Mouse (Mus musculus) hindbrain, postnatal 0 days (tissue): ENCODE results near the gene Hsp90b1. TPM values are rescaled to one million over a fixed set of nuclear protein-coding genes. Genes with fewer than 3 reads are reported as not detected.
"Not testable (repeated sequence)": the region's sequence is repeated elsewhere in the genome, so short reads cannot be mapped to it uniquely, and the experiment has no call there.

Experiments used
- ATAC-seq: fragments of 200-750 bp; cut with Nextera tagmentation; 2 replicates; pipeline ENCODE4 v1.8.0; 2017; ENCODE audit warnings: mild to moderate bottlenecking, moderate TSS enrichment, moderate library complexity
- DNase-seq: peaks from one replicate; pipeline ENCODE4 v3.0.0-alpha.2; 2015; ENCODE audit warnings: low spot score
- H3K27ac ChIP-seq: fragments of 300-500 bp; sonication (generic); 2 replicates; pipeline ENCODE4 v1.5.1; 2014; ENCODE audit warnings: mild to moderate bottlenecking
- H3K27me3 ChIP-seq: fragments of 300-500 bp; sonication (generic); 2 replicates; pipeline ENCODE4 v1.6.1; 2014; ENCODE audit warnings: low read length, mixed read lengths; ENCODE audit not compliant: insufficient read depth
- H3K36me3 ChIP-seq: fragments of 300-500 bp; sonication (generic); 2 replicates; pipeline ENCODE4 v1.6.1; 2014; ENCODE audit warnings: low read length, mixed read lengths; ENCODE audit not compliant: insufficient read depth
- H3K4me1 ChIP-seq: fragments of 300-500 bp; sonication (generic); 2 replicates; pipeline ENCODE4 v1.6.1; 2014; ENCODE audit warnings: antibody characterized with exemption, low read length, mixed read lengths; ENCODE audit not compliant: insufficient read depth
- H3K4me2 ChIP-seq: fragments of 300-500 bp; sonication (generic); 2 replicates; pipeline ENCODE4 v1.6.1; 2014; ENCODE audit warnings: low read depth, mild to moderate bottlenecking, low read length, moderate library complexity, mixed read lengths
- H3K4me3 ChIP-seq: fragments of 300-500 bp; sonication (generic); 2 replicates; pipeline ENCODE4 v1.5.1; 2014; ENCODE audit warnings: low read length
- H3K9ac ChIP-seq: fragments of 300-500 bp; sonication (generic); replicated peaks from 2 replicates; pipeline ENCODE4 v1.6.1; 2014; ENCODE audit warnings: mild to moderate bottlenecking, low read length, moderate library complexity, mixed read lengths
- H3K9me3 ChIP-seq: fragments of 300-500 bp; sonication (generic); 2 replicates; pipeline ENCODE4 v1.6.1; 2016; ENCODE audit warnings: low read length, mixed read lengths
- CTCF ChIP-seq: IDR thresholded peaks from 2 replicates; pipeline ENCODE4 v1.5.1; 2016; ENCODE audit warnings: antibody characterized with exemption, control low read depth, low read depth
- WGBS: fragments of 180-500 bp; shearing (Covaris S2); extraction: QIAGEN DNeasy Blood & Tissue Kit; methylation state at CpG from one replicate; pipeline ENCODE4 v1.1.7; 2014; 5-methylcytosine and 5-hydroxymethylcytosine counted together
- polyA plus RNA-seq: library from polyadenylated mRNA; unstranded; fragments of >200 nt; fragmentation: Nextera tagmentation; extraction: Ambion mirVana; gene quantifications from 2 replicates; pipeline ENCODE4 v1.2.1, GENCODE M21; 2015
- total RNA-seq: library from RNA; depleted of rRNA; stranded (reverse); fragments of >200 nt; gene quantifications from 2 replicates; pipeline ENCODE4 v1.2.3, GENCODE M21; 2014

Hsp90b1 gene
- total and polyA plus RNA-seq, 2 experiments from 2014 or later, result 92.5 to 228 TPM

DNA sequence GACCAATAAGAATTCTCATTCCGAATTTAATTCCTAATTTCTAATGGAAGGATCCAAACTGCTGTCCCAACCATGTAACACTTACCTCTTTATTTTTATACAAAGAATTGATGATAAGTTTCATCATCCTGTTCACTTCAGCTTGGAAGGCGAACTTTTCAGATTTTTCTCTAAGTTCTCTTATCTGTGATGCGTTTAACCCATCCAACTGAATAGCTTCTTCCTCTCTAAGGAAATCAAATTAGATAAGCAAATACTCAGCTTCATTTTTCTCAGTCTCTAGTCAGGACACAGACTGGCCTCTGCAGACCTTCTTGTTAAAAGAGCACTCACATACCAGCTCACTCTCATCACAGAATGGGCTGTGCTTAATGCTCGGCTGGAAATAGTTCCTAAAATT is 1.9 kb downstream of the Hsp90b1 start:
- H3K4me1 ChIP-seq, result peaks cover 15% of the 10 kb centered on the region
- WGBS, result 70% methylated on average over 4 of the region's 4 CpGs
- peak overlapping the region; percentile 89; the same call in 1 of the 2 replicates for H3K9ac ChIP-seq
- H3K9me3 ChIP-seq, result no peaks in the 10 kb centered on the region
- H3K36me3 ChIP-seq, result peaks cover 36% of the 10 kb centered on the region
- TF ChIP-seq CTCF, result no peak
- H3K27me3 ChIP-seq, result no peaks in the 10 kb centered on the region
- ATAC-seq (no peak), DNase-seq (no peak)
- H3K4me3 ChIP-seq, result peak overlapping the region; percentile 90
- no peak overlapping the region for H3K27ac ChIP-seq
- peak overlapping the region; percentile 96 for H3K4me2 ChIP-seq

- Histone ChIP-seq H3K9me3 (no peaks in the 10 kb centered on the region), H3K27me3 (no peaks in the 10 kb centered on the region), H3K9ac (no peak overlapping the region), H3K4me2 (no peak overlapping the region), H3K27ac (no peak overlapping the region), H3K4me3 (no peak overlapping the region), H3K4me1 (peaks cover 15% of the 10 kb centered on the region), H3K36me3 (peaks cover 46% of the 10 kb centered on the region)
- 35% methylated on average over 4 of the region's 4 CpGs for WGBS
- no peak for TF ChIP-seq CTCF
- peak; percentile 34 for DNase-seq
- no peak for ATAC-seq
Measured at GRCm38 (mm10) chr10:86702312-86702920, 2.9 kb downstream of the Hsp90b1 start.

DNA sequence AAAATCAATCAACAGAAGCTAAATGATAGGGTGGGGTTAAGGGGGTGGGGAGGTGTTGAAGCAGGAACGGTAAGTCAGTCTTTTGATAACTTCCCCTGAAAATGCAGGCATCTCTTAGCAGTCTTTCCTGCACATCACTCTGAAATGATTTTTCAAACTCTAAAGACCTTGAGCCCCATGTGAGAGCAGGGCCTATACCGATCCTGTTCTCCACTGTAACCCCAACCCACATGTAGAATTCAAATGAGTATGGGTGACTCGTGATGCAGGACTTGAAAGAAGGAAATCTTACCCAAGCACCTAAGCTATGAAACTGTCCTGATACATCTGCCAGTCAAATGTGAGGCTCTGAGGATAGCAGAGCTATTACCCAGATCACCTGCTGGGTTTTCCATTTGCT is 4.3 kb downstream of the Hsp90b1 start:
- ATAC-seq (no peak), DNase-seq (no peak)
- peaks cover 15% of the 10 kb centered on the region for H3K4me1 ChIP-seq
- H3K4me2 ChIP-seq, result no peak overlapping the region
- no peak overlapping the region for H3K4me3 ChIP-seq
- H3K9ac ChIP-seq, result no peak overlapping the region
- no peaks in the 10 kb centered on the region for H3K27me3 ChIP-seq
- no peaks in the 10 kb centered on the region for H3K9me3 ChIP-seq
- peaks cover 47% of the 10 kb centered on the region for H3K36me3 ChIP-seq
- H3K27ac ChIP-seq, result no peak overlapping the region
- whole genome bisulfite sequencing, result 59% methylated on average over 3 of the region's 3 CpGs
- TF ChIP-seq CTCF, result no peak

DNA sequence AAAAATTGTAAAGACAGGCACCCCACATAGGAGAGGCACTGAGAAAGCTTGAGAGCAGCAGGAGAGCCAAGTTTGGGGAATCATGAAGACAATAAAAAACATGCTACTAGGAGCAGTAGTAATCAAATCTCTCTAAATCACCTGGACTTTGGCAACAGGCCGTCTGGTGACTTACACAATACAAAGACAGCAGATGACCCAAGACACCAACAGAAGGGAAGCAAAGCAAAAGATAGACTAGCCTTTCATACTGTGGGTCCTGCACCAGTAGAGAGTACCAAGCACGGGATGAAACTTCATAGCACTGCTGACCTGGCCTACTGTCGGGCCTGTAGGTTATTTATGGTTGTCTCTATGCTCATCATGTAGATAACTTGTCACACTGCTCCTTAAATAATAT is 5.1 kb downstream of the Hsp90b1 start:
- H3K9me3 ChIP-seq, result no peaks in the 10 kb centered on the region
- H3K27ac ChIP-seq, result no peak overlapping the region
- peaks cover 54% of the 10 kb centered on the region for H3K36me3 ChIP-seq
- H3K9ac ChIP-seq, result no peak overlapping the region
- no peak for ATAC-seq
- WGBS, result 72% methylated on average over 3 of the region's 3 CpGs
- DNase-seq, result no peak
- no peaks in the 10 kb centered on the region for H3K27me3 ChIP-seq
- H3K4me2 ChIP-seq, result no peak overlapping the region
- no peak overlapping the region for H3K4me3 ChIP-seq
- H3K4me1 ChIP-seq, result peaks cover 15% of the 10 kb centered on the region
- no peak for TF ChIP-seq CTCF

GRCm38 (mm10) chr10:86686017-86686360 is 19.3 kb downstream of the Hsp90b1 start:
- 22% methylated on average over 9 of the region's 9 CpGs for WGBS
- not testable (repeated sequence) for H3K27me3 ChIP-seq, H3K4me1 ChIP-seq, H3K27ac ChIP-seq, H3K9me3 ChIP-seq, H3K36me3 ChIP-seq, DNase-seq
- Histone ChIP-seq H3K4me3 (peak overlapping the region; percentile 42), H3K9ac (peak overlapping the region; percentile 56), H3K4me2 (peak overlapping the region; percentile 66)
- peak; percentile 4; the same call in 1 of the 2 replicates for ATAC-seq

DNA sequence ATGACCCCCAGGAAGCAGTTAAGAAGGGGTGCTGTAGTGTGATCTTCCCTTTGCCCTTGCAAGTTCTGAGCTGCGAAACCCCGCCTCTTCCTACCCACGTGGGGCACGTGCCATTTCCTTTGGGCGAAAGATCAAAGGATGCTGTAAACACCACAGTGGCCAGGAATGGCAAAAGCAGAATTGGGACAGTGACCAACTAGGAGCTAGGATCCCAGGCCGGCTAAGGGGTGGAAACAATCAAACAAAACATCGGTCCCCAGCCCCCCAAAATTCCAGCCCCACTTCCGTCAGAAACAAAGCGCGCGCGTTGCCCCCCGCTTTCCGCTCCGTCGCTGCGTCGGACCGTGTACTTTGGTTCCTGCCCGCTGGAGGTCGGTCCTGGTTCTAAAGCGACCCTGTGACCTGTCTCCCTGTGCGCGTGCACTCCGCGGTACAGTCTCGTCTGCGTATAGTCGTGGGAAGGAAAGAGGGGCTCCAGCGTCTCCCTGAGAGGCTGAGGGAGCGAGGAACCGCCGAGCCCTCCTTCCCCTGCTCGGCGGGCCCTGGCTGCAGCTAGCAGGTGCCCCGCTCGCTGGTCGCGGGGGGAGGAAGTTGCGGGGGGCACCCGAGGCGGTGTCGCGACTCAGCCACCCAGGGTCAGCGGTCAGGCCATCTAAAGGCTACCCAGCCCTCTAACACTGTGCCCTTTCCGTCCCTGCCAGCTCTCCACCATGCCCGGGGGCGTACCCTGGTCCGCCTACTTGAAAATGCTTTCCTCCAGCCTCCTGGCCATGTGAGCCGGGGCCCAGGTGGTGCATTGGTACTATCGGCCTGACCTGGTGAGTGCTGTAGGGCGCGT is 19.9 kb downstream of the Hsp90b1 start:
- H3K4me2 ChIP-seq, result peak overlapping the region; percentile 66
- H3K36me3 ChIP-seq, H3K4me1 ChIP-seq, H3K9me3 ChIP-seq, H3K27me3 ChIP-seq: not testable (repeated sequence)
- ATAC-seq, result peak; percentile 97
- H3K27ac ChIP-seq, result peak overlapping the region; percentile 57
- peak overlapping the region; percentile 42 for H3K4me3 ChIP-seq
- WGBS, result under 1% methylated on average over 51 of the region's 53 CpGs
- peak; percentile 29 for TF ChIP-seq CTCF
- peak; percentile 84 for DNase-seq
- H3K9ac ChIP-seq, result peak overlapping the region; percentile 56

DNA sequence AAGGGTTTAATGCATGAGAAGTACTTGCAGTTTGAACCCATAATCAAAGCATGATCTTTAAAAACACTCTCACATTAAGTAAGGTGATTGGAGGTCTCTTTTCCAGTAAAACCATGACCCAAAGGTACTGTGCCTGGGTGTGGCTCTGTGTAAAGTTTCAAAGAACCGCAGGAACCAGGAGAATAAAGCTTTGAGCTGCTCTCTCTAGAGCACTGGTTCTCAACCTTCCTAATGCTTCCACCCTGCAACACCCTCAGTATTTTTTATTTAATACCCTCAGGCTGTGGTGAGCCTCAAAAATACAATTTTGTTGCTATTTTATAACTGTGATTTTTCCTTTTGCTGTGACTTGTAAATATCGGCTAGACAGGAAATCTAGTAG is 20.5 kb downstream of the Hsp90b1 start:
- H3K36me3 ChIP-seq, H3K4me1 ChIP-seq, H3K27me3 ChIP-seq, DNase-seq, H3K9me3 ChIP-seq: not testable (repeated sequence)
- 29% methylated on average over 2 of the region's 2 CpGs for WGBS
- Histone ChIP-seq H3K27ac (peak overlapping the region; percentile 57; the same call in 1 of the 2 replicates), H3K9ac (peak overlapping the region; percentile 56; the same call in 1 of the 2 replicates), H3K4me3 (peak overlapping the region; percentile 42), H3K4me2 (peak overlapping the region; percentile 66)
- peak; percentile 66 for ATAC-seq

GRCm38 (mm10) chr10:86670550-86670949 is 34.8 kb downstream of the Hsp90b1 start:
- not testable (repeated sequence) for H3K4me1 ChIP-seq, H3K9ac ChIP-seq, DNase-seq, ATAC-seq, H3K27me3 ChIP-seq, H3K27ac ChIP-seq, H3K9me3 ChIP-seq, H3K36me3 ChIP-seq, H3K4me2 ChIP-seq, H3K4me3 ChIP-seq
- 78% methylated on average over 4 of the region's 4 CpGs for WGBS
